Mouse (Mus musculus) adrenal gland, adult 18-20 months (tissue): ENCODE measurements around the gene Caln1. TPM values are rescaled to one million over a fixed set of nuclear protein-coding genes. Genes with fewer than 3 reads are reported as not detected.

Experiments
- DNase-seq, 2 experiments: peaks; one replicate each; pipeline ENCODE4 v3.0.0; 2021 to 2022; ENCODE audit warnings: low spot score in 2 of 2
- total RNA-seq, 2 experiments: library from RNA; stranded (reverse); gene quantifications; 1 replicate in 1 of 2; 2 replicates in 1 of 2; pipeline ENCODE4 v1.2.3; 2021

The Caln1 gene
- total RNA-seq, 2 experiments from 2014 or later: 36.3 to 37.2 TPM

DNA sequence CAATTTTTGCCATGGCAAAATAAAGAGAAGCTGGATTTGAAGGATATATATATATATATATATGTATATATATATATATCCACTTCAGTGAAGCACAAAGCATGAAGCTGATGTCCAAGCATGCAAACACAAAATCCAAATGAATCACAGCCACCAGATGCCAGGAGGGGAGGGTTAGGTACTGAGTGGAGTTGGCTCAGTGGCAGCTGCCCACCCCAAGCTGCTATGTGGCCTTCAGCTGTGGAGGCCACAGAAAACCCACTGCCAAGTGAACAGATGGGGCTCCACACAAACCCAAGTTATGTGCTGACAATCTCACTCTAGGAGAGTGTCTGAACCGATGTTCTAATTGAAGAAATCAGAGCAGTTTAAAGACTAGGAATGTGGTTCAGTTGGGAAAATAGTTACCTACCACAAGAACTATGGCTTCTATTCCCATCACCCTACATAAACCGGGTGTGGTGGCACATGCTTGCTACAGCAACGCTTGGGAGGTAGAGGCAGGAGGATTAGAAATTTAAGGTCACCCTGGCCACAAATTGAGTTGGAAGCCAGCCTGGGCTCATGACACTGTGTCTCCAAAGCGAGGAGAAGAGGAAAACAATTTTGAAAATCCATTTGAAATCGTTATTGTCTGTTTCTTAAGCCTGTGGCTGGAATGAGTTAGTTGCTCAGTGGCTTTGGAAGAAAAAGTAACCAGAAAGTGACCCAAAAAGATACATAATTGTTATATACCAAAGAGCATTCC lies 316.8 kb downstream of the Caln1 start:
- DNase-seq: no peak

DNA sequence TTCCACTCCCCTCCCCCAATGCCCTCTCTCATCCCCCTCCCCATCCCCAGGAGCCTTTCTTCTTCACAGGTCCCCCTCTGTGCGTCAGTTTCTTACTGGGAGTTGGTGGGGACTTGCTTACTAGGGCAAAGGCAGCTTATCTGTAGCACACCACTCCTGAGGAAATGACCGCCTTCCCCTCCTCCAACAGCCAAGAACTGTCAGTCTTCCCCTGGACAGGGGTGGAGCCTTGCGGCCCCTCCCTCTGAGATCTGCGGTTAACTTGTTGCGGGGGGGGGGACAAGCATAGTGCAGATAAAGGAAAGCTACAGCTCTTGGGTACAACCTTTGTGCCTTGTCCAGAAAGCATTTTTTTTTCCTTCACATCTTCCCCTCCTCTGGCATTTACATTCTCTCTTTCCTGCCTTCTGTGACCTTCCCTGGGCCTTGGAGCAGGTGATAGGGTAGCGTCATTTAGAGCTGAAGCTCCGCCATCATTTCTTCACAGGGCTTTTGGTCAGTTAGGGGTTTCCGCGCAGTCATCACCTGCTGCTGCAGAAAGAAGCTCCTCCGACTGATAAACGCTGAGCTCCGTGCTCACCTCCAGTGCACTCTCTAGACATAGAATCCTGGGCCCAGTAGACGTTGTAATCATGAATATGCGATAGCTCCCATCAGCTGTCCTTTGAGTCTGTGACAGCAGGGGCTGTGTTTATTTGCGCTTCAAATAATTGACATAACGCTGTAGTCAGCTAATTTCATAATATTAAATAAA lies 319.3 kb downstream of the Caln1 start:
- DNase-seq: no peak

DNA sequence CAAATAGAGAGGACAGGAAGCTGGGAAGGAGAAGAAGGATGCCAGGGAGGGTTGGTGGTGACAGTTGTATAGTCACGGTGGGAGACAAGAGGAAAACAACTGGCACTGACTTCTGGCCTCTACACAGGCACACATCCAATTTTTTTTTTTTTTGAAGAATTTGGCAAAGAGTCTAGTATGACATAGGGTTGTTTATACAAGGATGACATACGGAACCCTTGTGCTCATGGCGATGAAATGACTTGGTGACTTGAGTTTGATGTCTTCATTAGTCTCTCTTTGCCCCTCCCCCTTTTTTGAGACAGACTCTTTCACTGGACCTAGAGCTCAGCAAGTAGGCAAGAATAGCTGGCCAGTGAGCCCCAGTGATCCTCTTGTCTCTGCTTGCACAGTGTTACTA lies 322.1 kb downstream of the Caln1 start:
- DNase-seq: no peak

DNA sequence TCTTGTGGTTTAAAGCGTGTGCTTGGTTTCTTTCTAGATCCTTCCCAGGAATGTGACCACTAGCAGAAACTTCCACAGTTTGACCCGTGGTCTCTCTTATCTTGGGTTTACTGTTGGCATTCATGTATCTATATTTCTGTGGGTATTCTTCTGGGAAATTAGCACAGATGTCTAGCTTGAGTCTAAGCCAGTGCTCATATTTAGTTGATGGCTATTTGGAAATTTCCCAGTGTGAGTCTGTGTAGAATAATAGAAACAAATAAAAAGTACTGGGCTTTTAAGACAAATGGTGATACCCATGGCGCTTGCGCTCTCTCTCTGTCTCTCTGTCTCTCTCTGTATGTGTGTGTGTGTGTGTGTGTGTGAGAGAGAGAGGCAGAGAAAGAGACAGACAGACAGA lies 330.2 kb downstream of the Caln1 start:
- no peak for DNase-seq

DNA sequence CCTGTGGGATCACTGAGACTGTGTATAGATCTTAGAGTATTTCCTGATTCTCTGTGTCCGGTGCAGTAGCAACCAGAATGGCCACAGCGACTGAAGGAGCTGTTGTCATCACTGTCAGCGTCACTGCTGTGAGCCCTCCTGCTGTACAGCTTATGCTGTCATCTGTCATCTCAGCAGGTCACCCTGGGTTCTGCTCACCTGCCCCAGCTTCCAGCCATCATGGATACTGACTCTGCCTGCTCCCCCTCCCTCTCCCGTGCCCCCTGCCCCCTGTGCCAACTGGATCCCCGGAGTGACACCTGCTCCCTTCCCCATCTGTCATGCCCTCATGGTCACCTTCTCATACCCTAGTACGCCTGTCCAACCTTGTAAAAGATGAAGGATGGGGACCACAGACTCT lies 332.5 kb downstream of the Caln1 start:
- DNase-seq: no peak

DNA sequence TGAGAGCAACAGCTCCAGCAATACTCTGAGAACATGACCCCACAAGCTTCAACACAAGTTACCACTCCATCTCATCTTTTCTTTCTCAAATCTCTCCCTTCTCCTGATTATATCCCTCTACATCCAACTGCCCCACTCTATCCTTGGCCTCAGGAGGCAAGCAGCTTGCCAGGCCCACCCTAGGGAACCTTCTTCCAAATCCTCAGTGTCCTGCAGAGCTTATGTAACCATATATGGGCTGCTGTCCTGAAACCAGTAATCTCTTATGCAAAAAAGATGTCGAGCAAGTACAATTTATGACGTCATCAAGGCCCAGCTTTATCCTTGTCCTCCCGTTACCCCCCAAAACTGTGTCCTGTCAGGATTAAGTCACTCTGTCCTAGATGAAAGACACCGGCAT lies 333.1 kb downstream of the Caln1 start:
- no peak for DNase-seq

DNA sequence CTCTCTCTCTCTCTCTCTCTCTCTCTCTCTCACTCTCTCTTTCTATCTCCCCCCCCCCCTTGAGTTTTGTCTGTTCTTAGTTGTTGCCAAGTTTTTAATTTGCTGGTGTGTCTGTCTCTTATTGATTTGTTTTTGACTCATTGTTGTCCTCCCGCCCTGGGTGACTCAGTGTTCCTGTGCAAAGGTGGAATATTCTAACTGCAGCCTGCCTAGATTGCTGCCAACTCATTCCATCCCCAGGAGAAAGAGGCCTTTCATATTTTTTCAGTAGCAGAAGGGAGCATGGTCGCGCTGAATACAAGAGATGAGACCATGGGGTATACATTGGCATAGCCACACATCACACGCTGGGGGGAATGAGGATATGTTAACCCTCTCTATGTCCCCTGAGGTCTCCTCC lies 335.6 kb downstream of the Caln1 start:
- no peak for DNase-seq

DNA sequence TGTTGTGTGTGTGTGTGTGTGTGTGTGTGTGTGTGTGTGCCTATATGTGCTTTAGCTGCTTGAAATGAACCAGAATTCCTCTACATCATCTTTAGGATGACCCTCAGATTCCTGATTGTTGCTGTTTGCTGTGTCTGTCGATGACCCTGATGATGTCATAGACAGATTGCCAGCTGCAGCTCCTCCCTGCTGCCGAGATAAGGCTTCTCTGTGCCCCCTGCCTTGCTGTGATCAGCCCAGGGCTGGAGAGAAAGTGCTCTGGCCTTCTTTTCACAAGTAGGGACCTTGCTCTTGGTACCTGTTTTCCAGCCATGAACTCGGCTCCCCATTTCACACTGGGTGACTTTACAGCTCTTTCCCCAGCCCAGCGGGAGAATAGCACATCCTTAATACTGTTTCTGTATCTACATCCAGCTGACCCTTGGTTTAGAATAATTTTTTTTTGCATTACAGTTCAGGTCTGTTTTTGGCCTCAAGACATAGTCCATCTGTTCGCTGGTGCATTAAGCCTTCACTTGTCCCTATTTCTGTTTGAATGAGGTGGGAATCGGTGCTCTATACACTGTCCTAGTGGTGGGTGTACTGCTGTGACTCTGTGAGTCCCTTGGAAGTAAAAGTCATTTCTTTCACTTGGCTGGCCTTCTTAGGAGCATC lies 337.1 kb downstream of the Caln1 start:
- DNase-seq: no peak

DNA sequence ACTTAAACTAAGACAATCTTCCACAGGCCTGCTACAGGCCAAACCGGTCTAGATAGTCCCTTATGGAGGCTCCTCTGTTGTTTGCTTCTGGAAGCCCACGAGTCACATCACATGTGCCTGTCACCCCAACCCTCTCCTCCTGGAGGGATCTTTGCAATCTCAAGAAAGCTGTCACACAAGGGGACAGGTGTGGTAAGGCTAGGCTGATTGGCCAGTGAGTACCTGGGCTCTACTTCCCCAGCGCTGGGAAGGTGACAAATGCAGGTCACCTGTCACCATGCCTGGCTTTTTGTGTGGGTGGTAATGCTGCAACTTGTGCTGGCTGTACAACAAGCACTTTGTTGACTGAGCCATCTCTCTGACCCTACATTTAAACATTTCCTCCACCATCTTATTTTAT lies 338.5 kb downstream of the Caln1 start:
- no peak for DNase-seq

DNA sequence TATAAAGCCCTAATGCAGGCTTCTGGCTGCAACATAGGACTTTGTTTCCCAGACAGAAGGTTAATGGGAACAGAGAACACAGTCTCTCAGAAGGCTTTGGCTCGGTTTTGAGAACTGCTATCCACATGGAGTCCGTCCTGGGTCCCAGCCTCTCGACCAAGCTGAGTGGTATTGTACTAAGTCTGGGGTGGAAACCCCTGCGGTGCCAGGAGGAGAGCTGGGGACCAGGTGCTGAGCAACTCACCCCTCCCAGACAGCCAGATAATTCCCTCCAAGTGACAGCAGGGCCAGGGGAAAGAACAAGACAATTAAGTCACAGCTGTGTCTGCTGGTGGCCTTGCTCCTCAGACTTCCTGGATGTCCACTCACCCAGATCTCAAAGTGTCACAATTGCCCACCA lies 339.4 kb downstream of the Caln1 start:
- DNase-seq: no peak

DNA sequence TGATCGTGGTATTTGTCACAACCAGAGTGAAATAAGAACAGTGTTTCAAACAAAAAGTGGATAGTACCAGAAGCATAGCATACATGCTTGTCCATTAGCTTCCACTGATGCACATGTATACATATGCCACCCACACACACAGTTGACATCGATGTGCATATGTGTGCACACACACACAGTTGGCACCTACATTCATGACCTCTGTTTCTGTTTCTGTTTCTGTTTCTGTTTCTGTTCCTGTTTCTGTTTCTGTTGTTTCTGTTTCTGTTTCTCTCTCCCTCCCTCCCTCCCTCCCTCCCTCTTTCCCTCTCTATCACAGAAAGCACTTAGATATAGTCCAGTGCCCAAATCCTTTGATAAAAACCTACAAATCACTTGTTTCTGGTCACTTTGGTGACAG lies 342.4 kb downstream of the Caln1 start:
- DNase-seq: no peak

DNA sequence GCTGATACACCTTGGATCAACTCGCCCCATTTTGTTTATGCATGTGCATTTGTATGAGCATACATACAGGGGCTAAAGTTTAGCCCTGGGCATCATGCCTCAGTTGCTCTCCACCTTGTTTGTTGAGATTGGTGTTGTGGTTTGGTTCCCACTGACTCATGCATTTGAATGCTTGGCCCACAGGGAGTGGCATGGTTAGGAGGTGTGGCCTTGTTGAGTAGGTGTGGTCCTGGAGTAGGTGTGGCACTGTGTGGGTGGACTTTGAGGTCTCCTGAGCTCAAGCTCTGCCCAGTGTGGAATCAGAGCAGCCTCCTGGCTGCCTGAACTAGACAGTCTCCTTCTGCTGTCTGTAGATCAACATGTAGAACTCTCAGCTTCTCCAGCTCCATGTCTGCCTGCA lies 343.0 kb downstream of the Caln1 start:
- no peak for DNase-seq

DNA sequence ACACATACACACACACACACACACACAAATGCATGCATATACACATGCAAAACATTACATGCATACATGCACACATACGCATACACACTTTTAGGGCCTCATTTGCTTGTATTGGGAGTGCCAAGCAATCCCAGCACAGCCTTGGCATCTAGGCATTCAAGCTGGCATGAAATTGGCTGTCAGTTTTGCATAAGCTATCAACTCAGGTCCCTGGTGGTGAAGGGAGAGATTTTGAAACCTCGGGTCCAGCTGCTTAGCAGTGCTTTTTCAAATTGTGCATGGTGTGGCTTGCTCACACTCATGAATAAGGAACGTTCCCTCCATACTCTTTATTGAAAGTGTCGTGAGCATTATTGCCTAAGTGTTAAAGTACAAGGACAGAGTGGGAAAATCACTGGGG lies 345.9 kb downstream of the Caln1 start:
- DNase-seq: no peak

DNA sequence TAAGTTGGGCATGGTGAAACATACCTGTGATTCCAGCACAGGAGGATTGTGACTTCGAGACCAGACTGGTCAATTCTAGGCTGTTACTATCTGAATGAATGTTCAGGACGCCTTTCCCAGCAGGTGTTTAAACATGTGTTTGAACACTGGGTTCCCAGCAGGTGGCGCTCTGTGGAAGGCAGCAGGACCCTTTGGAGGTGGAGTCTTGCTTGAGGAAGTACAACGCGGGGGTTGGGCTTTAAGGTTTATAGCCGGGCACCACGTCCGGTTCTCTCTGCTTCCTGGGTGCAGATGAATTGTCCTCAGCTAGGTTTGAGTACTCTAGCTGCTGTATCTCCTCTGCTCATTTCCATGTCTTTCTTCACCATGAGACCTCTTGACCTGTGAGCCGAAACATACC lies 349.1 kb downstream of the Caln1 start:
- peak in 1 of 2 experiments; percentile 32 for DNase-seq

DNA sequence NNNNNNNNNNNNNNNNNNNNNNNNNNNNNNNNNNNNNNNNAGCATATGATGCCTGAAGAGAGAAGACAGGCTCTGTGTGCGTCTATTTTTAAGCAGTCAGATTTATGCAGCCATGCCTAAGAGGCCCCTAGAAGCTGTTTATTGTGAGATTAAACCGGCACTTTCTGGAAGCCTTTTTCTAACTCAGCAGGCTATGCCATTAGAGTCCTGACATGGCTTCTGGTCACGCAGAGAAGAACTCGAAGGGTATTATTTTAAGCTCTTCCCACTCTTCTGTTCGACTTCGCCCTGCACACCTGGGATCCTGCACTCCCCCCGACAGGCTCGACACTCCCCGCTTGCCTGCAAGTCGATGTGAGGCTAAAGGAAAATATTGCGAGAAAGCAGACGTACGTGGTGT lies 372.9 kb downstream of the Caln1 start:
- DNase-seq: no peak

DNA sequence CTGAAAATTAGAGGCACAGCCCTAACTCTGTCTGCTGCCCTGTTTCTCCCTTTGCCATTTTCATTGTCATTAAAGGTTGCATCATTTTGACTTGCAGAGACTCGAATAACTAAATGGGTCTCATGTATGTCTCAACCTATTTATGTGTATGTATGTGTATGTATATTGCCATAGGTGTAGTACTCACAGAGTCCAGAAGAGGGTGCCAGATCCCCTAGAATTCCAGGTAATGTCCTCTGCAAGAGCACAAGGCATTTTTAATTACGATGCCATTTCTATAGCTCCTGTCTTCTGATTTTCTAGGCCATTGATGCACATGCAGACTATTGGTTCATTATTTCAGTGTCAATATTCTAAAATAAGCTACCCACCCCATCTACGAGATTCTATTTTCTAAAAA lies 388.3 kb downstream of the Caln1 start:
- no peak for DNase-seq

DNA sequence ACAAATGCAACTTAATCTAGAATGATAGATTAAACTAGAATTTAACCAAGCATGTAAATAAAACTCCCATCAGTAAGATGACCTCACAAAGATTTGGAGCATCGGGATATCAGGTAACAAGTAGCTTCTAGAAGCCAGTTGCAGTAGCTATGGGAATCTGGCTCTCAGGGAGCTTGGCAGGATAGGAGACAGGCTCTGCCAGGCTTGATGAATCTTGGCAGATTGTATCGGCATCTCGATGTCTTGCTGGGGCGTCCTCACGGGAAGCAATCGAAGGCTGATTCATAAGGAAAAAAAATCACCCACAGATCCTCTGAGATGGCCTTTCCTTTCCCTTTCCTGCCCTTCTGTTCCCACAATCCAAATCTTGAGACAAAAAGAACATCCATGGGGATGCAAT lies 396.5 kb downstream of the Caln1 start:
- DNase-seq: no peak

DNA sequence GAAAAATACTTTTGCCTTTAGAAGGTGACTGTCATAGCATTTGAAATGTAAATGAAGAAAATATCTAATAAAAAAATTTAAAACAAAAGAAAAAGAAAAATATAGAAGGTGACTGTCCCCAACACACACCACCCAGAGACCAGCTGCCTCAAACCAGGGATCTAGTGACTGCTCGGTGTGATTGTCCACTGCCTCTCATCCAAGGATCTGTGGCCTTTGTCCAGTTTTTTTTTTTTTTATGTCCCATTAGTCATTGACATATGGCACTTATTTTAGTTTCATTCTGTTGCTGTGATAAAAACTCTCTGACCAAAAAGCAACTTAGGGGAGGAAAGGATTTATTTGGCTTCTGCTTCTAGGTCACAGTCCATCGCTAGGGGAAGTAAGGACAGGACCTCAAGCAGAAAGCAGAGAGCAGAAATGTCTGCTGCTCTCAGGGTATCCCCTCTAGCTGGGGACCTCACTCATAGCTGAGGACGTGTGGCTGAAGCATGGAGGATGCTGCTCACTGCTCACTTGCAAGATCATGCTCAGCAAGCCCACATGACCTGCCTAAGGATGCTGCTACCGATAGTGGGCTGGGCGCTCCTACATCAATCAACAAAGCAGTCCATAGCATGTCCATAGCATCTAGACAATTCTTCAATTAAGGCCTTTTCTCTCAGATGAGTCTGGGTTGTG lies 401.9 kb downstream of the Caln1 start:
- DNase-seq: no peak

DNA sequence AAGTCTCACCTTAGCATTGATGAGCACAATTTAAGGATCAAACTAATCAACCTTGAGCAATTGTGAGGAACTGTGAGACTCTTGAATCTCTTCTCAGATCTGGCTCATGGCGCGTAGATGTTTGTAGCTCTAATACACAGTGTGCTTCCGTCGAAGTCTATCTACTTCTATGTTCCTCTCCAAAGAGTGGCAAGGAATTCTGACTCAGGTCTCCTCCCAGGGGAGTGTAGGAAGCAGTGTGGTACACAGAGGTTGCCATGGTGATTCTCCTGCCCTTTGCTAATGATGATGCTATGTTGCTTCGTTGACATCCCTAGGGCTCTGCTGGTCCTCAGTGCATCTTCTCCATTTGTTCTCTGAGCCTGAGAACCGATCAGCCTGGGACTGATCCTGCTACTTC lies 403.2 kb downstream of the Caln1 start:
- no peak for DNase-seq

DNA sequence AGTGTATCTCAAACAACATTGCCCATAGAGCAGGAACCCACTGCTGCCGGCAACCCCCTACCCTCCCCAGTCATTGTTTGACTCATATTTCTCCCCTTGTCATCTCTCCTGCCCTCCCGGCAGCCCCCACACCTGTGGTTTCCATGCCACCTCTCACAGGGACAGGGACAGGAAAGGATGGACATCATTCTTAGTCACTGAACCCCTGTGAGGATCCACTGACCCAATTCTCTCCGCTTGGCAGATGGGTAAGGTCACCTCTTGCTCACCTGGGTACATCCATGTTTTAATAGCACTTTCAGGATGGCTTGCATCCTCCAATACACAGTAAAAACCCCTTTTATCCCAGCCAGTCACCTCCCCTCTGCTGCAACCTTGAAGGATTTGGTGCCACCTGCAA lies 405.7 kb downstream of the Caln1 start:
- DNase-seq: no peak

DNA sequence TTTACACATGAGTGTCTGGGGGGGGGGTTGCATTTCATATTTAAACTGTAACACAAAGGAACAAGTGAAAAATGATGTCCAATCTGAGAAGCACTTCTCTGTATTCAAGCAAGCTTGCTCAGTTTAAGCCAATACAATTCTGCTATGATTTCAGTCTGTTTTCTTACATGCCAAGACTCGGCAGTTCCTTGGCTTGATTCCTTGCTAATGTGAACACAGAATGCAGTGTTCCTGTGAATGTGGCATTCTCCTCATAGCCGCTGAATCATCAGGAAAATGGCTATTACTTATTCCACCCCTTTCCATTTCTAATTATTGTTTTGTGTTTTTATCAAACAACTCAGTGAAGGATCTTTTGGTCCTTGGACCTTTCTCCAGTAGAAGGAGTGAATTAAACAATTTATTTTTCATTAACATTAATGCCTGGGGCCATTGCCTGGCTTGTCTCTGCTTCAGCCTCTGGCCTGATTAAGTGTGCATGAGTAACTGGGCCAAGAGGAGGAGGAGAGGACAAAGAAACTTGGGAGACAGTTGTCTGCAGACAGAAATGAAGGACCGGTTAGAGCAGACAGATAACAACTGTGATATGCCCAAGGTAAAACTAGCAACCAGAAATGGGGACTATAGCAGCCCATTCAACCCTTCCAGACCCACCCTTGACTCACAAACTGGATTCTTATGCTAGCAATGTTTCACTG lies 423.6 kb downstream of the Caln1 start:
- no peak for DNase-seq
